Mouse (Mus musculus): Measurements from ENCODE around the gene Pou3f3. TPM values are rescaled to one million over a fixed set of nuclear protein-coding genes. Genes with fewer than 3 reads are reported as not detected.

Gene Pou3f3
- polyA plus RNA-seq, 2 experiments: 0.01 TPM; not detected in 1

GRCm38 (mm10) chr1:42686194-42687131 is 9.1 kb upstream of the Pou3f3 start:
- no peak overlapping the region for H3K4me3 ChIP-seq (ENCODE audit: insufficient read depth in 1 of 2, low read depth in 2 of 2, low read length in 2 of 2)
- H3K27me3 ChIP-seq (ENCODE audit: control insufficient read depth, insufficient read depth, low read length): peaks cover 78% of the 10 kb centered on the region
- no peaks in the 10 kb centered on the region for H3K4me1 ChIP-seq (replicated peaks; ENCODE audit: control insufficient read depth in 2 of 2, insufficient read depth in 2 of 2, low read length in 1 of 2)
- ATAC-seq (ENCODE audit: insufficient read depth) (no peak), DNase-seq (ENCODE audit: low read depth in 3 of 3, low spot score in 3 of 3) (no peak)
- H3K4me2 ChIP-seq (ENCODE audit: low read depth): no peak overlapping the region
- H3K9me3 ChIP-seq (ENCODE audit: control insufficient read depth, low read length): no peaks in the 10 kb centered on the region
- TF ChIP-seq CTCF (IDR thresholded peaks at IDR 0.05; ENCODE audit: low read depth) (no peak), EP300 (IDR thresholded peaks at IDR 0.05; ENCODE audit: low read depth) (no peak)
- H3K27ac ChIP-seq: no peak overlapping the region
- H3K9ac ChIP-seq (replicated peaks): no peak overlapping the region
- no peaks in the 10 kb centered on the region for H3K36me3 ChIP-seq (replicated peaks; ENCODE audit: control insufficient read depth, insufficient read depth, low read depth)
- 1% methylated on average over 53 of the region's 53 CpGs for WGBS (ENCODE audit: insufficient replicate concordance)

- Histone ChIP-seq H3K4me1 (replicated peaks; ENCODE audit: control insufficient read depth in 2 of 2, insufficient read depth in 2 of 2, low read length in 1 of 2) (no peaks in the 10 kb centered on the region), H3K27me3 (ENCODE audit: control insufficient read depth, insufficient read depth, low read length) (peaks cover 86% of the 10 kb centered on the region), H3K36me3 (replicated peaks; ENCODE audit: control insufficient read depth, insufficient read depth, low read depth) (no peaks in the 10 kb centered on the region), H3K9me3 (ENCODE audit: control insufficient read depth, low read length) (no peaks in the 10 kb centered on the region), H3K4me2 (ENCODE audit: low read depth) (no peak overlapping the region), H3K4me3 (ENCODE audit: insufficient read depth in 1 of 2, low read depth in 2 of 2, low read length in 2 of 2) (no peak overlapping the region), H3K27ac (no peak overlapping the region), H3K9ac (replicated peaks) (no peak overlapping the region)
- no peak for TF ChIP-seq CTCF (IDR thresholded peaks at IDR 0.05; ENCODE audit: low read depth)
- DNase-seq (ENCODE audit: low read depth in 3 of 3, low spot score in 3 of 3) (no peak), ATAC-seq (ENCODE audit: insufficient read depth) (no peak)
- WGBS (ENCODE audit: insufficient replicate concordance): 3% methylated on average over 12 of the region's 12 CpGs
Observed at GRCm38 (mm10) chr1:42687271-42687670, 8.3 kb upstream of the Pou3f3 start.

GRCm38 (mm10) chr1:42687756-42688540 is 7.6 kb upstream of the Pou3f3 start:
- H3K9ac ChIP-seq (replicated peaks): no peak overlapping the region
- TF ChIP-seq EP300 (IDR thresholded peaks at IDR 0.05; ENCODE audit: low read depth) (no peak), CTCF (IDR thresholded peaks at IDR 0.05; ENCODE audit: low read depth) (no peak)
- ATAC-seq (ENCODE audit: insufficient read depth) (no peak), DNase-seq (ENCODE audit: low read depth in 3 of 3, low spot score in 3 of 3) (no peak)
- no peaks in the 10 kb centered on the region for H3K36me3 ChIP-seq (replicated peaks; ENCODE audit: control insufficient read depth, insufficient read depth, low read depth)
- H3K27me3 ChIP-seq (ENCODE audit: control insufficient read depth, insufficient read depth, low read length): peaks cover 93% of the 10 kb centered on the region
- WGBS (ENCODE audit: insufficient replicate concordance): 10% methylated on average over 7 of the region's 7 CpGs
- H3K4me3 ChIP-seq (ENCODE audit: insufficient read depth in 1 of 2, low read depth in 2 of 2, low read length in 2 of 2): no peak overlapping the region
- no peak overlapping the region for H3K27ac ChIP-seq
- no peaks in the 10 kb centered on the region for H3K9me3 ChIP-seq (ENCODE audit: control insufficient read depth, low read length)
- H3K4me2 ChIP-seq (ENCODE audit: low read depth): no peak overlapping the region
- no peaks in the 10 kb centered on the region for H3K4me1 ChIP-seq (replicated peaks; ENCODE audit: control insufficient read depth in 2 of 2, insufficient read depth in 2 of 2, low read length in 1 of 2)

- no peak for ATAC-seq (ENCODE audit: insufficient read depth)
- H3K36me3 ChIP-seq (replicated peaks; ENCODE audit: control insufficient read depth, insufficient read depth, low read depth): no peaks in the 10 kb centered on the region
- no peaks in the 10 kb centered on the region for H3K9me3 ChIP-seq (ENCODE audit: control insufficient read depth, low read length)
- H3K4me1 ChIP-seq (replicated peaks; ENCODE audit: control insufficient read depth in 2 of 2, insufficient read depth in 2 of 2, low read length in 1 of 2): no peaks in the 10 kb centered on the region
- 5% methylated on average over 4 of the region's 4 CpGs for WGBS (ENCODE audit: insufficient replicate concordance)
- no peak for TF ChIP-seq CTCF (IDR thresholded peaks at IDR 0.05; ENCODE audit: low read depth)
- TF ChIP-seq EP300 (IDR thresholded peaks at IDR 0.05; ENCODE audit: low read depth): no peak
- no peak overlapping the region for H3K4me2 ChIP-seq (ENCODE audit: low read depth)
- H3K4me3 ChIP-seq (ENCODE audit: insufficient read depth in 1 of 2, low read depth in 2 of 2, low read length in 2 of 2): no peak overlapping the region
- H3K27ac ChIP-seq: no peak overlapping the region
- DNase-seq (ENCODE audit: low read depth in 3 of 3, low spot score in 3 of 3): no peak
- H3K27me3 ChIP-seq (ENCODE audit: control insufficient read depth, insufficient read depth, low read length): peaks cover 95% of the 10 kb centered on the region
- no peak overlapping the region for H3K9ac ChIP-seq (replicated peaks)
Observed at GRCm38 (mm10) chr1:42688541-42689125, 6.9 kb upstream of the Pou3f3 start.

All from liver, embryonic 14.5 days (tissue).